Mouse (Mus musculus) natural killer cell, adult 2 months (primary cell): ENCODE measurements around the gene Efna5.

Experiments
- DNase-seq, 2 experiments: peaks; one replicate each; pipeline ENCODE4 v3.0.0; 2022; ENCODE audit warnings: low spot score in 2 of 2

The Efna5 gene

DNA sequence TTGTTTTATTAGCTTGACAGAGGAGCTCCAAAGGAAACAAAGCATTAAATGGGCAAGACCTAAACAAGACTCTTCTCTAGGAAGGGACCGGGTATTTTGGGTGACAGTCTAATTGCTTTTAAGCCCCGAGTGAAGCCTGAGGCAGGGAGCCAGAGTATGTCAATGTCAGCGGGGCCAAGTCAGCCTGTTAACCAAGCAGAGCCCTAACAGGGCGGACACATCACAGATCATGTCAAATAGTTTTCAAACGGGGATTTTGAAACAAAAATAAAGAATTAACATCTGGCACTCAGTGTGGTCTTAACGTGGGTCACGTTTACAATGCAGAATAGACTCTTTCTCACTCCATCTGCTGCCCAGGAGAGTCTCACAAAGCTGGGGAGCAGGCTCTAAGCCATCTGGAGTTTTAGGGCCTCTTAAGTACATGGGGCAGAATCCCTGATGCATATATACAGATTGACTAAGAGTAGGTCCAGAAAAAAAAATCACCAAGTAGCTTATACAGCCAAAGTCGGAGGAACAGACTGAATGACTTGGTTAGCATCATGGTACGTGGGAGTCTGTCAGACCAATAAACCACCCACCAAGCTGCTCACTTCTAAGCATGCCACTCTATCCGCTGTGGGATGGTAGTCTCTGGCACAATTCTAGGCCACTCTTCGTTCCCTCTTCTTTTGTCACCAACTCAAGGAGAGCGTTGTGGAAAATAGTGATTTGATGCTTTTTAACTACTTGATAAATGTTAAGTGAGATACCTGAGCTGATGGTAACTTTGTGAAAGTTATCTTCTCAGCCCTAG is 223.1 kb downstream of the Efna5 start:
- DNase-seq: no peak

DNA sequence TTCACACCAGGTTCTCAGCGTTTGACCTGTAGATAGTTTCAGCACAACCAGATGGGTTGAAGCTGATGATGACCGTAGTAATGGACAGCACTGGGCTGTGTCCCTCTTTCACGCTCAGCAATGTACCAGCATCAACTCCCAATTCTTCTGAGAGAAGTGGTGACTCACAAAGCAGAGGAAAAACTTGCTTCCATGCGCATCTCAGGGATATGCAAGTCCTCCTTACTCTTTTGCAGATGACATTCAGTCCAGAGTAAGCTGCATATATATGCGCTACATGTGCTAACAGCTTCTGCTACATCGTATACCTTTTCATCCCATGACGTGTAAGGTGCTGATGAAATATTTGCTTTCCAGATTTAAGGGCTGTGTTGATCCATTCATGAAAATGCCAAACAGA is 224.1 kb downstream of the Efna5 start:
- DNase-seq: no peak

DNA sequence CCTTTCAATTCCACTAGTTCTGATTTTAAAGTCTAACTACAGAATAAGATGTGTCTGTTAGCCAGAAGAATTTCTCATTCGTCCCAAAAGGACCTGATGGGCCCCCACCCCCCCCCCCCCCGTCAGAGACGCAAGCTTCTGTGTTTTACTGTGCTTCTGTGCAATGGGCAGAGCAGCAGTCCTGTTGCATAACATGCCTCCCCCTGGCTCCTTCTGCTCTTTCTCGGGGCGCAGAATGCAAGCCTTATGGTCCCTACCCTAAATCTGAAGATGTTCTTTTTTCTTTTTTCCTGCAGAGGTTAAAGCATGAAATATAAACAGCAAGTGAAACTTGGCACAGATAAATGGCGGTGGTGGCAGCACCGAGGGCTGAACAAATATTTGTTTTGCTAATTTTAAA is 224.5 kb downstream of the Efna5 start:
- DNase-seq: no peak

DNA sequence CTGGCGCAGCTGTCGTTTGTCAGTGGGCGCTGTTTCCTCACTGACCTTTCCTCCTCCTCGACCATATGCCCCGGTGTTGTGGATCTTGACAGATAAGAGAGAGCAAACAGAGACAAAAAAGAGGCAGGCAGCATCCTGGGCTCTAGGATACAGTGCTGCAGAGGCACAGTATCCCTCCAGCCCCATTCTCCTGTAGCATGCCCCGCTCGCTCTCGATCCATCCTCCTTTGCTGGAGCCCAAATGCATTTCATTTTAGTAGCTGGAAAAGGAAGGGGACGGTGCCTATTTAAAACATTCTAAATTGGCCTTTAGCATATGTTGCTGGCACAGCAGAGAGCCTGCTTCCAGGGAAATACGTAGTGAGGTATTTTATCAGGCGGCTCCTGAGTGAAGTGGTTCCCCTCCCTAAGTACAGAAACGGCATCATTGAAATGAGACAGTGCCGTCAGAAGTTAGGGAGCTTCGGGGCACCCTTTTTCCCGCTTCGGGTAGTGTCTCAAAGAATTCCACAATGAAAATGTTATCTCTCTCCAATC is 225.2 kb downstream of the Efna5 start:
- DNase-seq: no peak

DNA sequence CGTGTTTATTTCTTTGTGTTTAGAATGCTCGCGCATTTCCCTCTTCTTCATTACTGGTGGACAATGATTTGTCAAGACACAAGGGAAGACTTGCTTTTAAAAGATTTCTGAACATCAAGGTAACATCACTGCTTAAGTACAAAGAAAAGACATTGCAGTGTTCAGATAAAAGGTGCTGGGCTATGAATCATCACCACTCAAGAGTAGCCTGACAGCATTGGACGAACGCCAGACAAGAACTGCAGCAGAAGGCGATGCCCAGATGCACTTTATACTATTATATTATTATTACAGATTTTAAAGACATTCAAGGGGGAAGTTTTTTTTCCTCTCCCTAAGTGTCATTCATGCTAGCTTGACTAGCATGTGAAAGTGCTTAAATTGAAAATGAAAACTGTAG is 228.7 kb downstream of the Efna5 start:
- DNase-seq: no peak

DNA sequence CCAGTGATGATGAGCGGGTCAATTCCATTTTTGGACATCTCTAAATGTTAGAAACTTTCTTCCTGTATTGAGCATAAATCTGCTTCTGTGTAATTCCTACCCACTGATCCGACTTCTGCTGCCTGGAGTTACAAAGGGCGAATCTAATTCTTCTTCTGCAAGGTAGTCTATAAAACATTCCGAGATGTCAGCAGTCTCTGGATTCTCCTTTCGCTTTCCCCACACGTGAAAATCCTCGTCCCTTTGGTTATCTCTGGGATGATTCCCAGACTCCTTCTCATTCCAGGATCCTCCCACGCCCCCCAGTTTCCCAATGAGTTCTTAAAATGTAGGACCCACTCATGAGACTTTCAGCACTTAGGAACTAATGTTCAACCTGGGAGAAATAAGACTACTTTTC is 229.4 kb downstream of the Efna5 start:
- no peak for DNase-seq

DNA sequence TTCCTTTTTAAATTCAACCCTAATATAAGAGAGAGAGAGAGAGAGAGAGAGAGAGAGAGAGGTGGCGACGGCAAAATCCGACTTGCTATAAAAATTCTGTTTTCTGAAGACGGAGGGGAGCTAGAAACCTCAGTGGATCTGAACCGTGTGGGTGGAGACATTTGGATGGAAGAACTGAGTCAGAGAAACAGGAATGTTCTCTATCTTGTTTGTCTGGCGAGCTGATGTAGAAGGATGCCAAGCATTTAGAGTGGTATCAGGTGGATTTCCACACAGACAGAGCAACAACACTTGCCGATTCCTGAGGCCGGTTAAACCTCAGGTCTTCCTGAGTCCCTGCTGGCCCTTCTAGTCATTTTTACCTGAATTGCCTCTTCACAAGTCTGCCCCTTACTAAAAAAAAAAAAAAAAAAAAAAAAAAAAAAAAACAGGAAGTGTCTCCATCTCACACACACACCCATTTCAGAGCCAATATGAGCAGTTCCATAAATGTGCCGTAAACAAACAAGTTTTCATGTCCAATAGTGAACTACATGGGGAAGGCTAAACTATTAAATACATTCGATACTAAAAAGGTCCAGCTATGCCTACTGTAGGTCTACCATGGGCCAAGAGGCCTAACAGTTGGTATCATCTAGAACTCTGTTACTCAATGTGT is 231.7 kb downstream of the Efna5 start:
- DNase-seq: no peak

DNA sequence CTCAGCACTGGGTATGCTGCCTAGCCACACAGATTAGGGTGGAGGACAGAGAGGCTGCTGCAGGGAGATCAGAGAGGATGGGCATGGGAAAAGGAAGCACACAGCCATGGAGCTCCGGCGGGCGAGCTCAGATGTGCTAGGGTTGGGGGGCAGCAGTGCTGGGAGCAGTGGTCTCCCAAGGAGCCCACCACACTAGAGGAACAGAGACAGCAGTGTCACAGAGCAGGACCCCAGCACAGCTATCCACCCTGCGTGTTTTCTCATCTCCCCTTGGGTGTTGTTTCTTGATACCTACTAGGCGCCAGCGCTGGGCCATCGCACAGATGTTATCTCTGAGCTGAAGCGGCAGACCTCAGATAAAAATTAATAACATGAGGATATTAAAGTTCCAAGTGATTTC is 234.3 kb downstream of the Efna5 start:
- no peak for DNase-seq

DNA sequence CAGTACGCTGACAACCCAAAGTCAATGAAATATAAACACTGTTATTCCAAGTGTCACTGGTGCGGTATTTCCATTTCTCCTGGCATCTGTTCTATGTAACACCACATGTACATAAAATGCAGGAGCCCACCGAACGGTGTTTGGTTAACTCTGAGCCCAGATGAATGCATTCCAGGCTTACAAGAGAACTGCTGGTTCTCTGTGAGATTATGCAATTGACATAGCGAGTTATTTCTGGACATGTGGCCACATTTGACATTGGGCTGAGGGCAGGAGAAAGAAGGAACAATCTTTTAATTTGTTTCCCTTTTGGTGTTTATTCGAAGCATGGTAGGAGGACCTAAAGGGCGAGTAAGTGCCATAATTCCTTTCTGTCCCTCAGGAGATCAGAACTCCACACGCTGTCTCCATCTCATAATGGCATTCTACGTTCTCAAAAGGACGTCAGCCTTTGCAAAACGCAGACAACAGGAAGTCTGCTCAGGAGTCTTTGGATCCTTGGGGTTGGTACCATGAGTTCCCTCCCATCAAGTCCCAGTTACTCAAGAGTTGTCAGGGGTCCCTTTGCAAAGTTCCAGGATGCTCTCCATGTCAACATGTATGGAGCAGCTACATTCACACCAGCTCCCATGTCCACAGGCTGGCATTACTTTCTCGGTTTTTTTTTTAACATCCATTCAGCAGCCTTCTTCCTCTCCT is 238.5 kb downstream of the Efna5 start:
- no peak for DNase-seq

DNA sequence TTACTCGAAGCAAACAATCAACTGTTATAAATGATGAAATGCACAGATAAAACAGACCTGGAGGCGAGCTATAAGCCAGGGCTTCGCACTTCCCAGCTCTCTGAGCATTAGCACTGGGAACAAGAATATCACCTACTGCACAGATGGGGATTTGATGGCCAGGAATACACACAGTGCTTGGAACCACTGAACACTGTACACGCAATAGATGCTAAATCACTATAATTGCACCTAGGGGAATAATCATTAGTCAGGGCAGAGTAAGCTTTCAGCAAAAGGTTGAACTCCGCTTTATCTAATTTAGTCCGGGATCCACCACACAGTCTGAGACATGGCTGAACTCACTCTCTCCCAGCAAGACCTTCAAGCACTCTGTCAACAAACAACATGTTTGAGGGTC is 240.5 kb downstream of the Efna5 start:
- DNase-seq: no peak

DNA sequence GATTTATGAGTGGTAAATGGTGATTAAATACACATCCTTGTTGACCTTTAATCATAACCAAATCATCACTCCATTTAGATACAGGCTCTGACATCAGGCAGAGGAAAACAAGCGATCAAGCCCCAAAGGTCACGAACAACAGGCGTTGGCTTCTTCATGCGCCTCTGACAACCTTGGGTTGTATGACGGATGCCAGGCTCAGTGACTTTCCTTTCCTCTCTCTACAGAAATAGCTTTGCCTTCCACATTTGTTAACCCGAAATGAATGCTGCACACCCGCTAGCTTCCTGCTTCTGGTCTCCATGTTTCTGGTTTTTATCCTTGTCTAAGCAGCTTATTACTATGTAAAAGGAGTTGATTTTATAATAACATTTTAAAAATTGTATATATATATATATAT is 244.2 kb downstream of the Efna5 start:
- no peak for DNase-seq

DNA sequence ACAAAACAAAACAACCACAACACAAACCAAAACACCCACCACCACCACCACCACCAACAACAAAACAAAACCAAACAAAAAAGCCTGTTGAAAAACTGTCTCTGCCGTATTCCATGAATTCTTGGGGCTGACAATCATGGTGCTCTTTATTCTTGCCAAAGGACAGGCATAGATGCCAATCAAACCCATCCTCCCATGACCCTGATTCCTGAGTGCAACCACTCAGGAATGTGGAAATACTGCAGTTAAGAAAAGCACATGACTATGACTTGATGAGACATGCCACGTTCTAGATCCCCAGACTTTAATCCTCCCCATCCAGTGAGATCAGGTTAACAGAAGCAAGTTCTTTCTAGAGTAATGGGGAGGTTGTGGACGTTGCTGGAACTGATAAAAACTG is 246.2 kb downstream of the Efna5 start:
- no peak for DNase-seq

DNA sequence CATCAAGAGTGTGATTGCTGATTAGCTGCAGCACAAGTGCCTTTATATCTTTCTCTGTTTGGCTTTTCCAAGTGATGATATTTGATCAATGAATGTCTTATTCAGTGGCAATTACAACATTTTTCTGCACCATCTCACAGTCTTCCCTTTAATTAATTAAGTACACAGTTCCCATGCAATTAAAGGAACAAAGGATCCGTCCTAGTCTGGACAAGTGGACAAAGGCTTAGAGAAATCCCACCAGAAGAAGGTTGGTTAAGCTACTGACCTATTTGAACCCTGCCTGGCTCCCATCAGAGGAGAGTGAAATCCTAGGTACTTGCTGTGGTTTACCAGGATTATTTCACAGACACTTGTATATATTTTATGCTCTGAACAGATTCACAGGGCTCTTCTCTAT is 252.6 kb downstream of the Efna5 start:
- no peak for DNase-seq

DNA sequence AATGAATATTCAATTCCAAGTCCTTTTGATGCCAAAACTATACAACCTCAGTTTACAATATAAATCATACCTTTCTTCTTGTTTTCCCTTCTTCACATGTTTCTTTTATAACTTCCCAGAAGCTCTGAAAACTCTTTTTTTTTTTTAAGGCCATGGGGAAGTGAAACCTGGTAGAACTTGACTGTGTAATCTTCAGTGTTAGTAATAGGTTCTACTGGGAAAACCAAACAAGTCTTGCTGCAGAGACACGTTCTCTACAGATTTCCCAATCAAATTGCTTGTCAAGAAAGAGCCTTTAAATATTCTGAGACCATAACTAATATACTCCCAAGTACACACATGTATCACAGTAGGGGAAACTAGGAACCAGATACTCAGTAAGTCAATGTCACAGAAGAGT is 253.6 kb downstream of the Efna5 start:
- no peak for DNase-seq

DNA sequence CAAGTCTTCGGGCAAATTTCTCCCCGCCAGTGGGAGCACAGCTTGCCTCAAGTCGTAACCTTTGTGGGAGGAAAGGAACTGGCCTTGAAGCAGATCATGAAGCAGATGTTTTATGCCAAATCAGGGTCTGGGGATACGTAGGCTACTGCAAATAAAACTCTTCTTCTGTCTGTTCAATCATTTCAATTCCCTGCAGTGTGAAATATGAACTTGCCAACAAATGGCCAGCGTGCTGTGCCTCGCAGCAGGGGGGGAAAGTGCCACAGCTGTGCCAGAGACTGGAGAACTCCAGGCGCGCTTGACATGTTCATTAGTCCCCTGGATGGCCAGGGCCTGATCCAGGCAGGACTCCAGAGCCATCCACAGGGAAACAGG is 255.5 kb downstream of the Efna5 start:
- no peak for DNase-seq

DNA sequence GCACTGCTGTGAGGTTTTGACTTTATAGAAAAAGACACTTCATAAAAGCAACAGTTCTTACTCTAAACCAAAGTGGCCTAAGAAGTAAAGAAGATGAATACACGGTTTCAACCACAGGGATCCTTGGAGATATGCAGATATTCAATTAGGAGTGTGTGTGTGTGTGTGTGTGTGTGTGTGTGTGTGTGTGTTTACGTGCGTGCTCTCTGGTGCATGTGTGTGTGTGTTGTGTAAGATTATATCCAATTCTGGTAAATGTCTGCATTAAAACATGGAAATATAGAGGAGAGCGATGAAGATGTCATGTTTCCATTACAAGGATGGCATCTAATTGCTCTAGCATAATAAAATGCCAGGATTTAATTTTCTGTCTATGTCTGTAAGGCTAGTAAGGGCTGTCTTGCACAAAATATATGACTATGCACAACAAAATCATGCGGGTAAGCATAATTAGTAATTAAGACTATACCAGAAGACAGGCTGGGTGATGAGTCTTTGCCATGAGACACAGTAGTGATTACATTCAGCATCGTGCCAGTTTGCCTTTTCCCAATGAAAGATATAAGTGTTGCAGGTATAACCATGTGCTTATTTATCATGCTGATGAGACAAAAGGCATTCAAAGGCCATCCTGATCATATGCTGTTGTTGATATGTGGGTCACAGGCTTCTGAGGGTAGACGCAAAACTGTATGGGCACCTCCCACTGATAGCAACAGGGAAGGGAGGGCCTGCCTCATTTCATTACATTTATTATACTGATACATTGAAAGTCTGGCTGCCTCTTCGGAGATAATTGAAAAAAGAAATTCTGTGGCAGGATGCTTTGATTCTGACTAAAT is 256.1 kb downstream of the Efna5 start:
- no peak for DNase-seq

DNA sequence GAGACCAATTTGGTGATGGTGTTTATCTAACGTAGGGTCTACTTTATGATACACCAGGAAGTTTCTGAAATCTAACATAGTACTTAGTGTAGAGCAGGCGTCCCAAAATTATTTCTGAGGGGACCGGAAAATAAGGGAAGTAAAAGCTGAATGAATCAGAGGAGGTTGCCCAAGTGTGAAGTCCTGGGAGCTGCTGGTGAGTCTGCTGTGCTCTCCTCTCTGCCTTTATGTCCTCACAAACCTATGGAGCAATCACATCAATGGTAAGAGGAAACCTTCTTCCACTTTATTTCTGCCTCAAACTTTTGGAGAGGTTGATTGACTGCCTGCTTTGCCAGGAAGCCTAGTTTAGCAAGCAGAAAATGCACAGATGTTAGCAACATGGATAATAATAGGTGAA is 257.9 kb downstream of the Efna5 start:
- DNase-seq: no peak

DNA sequence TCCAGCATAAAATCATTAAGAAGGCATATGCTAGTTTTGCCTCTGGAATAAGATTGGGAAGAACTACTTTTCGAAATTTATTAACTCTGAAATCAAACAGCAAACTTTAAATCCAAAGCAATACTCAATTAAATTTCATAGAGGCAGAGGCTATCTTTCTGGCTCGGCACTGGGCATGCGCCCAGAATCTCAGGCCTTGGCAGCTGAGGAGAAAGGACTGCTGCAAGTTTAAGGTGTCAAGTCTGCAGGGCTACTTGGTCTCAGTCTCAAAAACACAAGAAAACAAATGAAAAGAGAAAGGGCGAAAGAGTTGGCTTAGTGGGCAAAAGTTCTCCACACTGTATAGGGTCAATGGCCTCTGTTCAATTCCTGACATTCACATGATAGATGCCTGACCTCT is 258.6 kb downstream of the Efna5 start:
- no peak for DNase-seq

DNA sequence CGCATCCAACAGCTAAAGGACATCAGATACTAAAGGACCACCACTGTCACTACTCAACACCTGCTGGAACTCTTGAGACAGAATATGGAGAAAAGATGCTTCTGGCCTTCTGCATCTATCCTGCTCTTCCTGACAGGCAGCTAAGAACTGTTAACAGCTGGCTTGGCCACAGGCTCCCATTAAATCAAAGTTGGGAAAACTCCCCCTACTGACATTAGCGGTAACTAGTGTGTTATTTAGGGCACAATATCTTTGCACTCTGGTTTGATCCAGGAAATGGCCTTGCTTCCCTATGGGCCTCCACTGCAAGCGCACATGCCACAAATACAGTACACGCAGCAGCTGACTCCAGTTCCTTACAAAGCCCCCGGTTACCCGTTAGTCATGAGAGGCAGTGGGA is 266.0 kb downstream of the Efna5 start:
- no peak for DNase-seq

DNA sequence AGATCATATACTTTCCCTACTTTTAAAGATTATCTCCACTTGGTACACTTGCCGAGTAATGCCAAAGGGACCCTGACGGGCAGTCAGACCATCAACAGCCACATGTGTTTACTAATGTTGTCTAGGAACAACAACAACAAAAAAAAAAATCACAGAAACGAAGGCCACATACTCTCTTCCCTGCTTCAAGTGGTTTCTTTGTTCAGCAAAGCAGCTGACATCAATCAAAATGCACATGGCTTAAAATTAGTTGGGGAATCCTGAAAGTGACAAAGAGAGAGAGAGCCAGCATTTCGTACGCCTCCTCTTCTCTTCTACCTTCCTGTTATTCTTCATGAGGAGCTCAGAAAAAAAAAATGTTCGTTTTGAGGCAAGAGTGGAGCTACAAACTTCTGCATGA is 266.4 kb downstream of the Efna5 start:
- no peak for DNase-seq

DNA sequence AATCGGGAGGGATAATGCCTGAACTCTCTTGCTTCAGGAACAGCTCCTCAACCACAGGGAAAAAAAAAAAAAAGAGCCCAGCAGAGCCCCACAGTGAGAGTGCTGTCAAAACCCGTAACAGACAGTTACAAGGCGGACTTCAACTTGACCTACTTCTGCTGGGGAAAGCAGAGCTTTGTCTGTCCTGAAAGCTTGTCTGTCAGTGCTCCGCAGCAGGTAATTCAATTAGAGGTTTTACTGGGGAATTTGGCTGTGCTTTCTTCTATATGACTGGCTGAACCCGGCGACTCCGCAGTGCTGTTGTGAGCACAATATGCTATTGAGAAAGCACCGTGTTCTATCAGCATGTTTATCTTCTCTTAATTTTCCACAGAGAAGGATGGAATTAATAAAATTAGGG is 266.9 kb downstream of the Efna5 start:
- DNase-seq: no peak

DNA sequence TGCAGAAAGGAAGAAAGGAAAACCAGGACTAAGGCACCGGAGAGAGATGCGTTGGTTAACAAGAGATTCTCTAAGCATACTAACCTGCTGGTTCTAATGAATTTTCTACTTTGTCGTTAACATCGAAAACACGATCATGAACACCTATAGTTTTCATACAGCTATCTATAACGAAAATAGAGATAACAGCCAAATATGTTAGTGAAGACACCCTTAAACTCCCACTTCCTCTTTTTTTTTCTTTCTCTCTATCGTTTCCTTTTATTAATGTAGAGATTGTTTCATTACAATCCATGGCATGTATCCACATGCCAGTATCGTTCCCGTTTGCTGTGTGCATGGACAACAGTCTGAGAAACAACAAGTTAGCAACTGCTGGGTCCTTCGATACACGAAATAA is 267.9 kb downstream of the Efna5 start:
- no peak for DNase-seq
